Mouse (Mus musculus) testis, adult 2 months (tissue): ENCODE results near the gene Doxl2.

Source experiments
- CTCF ChIP-seq: fragments of 200-500 bp; IDR thresholded peaks from 2 replicates; pipeline ENCODE4 v1.5.1; 2012; ENCODE audit warnings: low read depth, mild to moderate bottlenecking, inconsistent platforms, low read length, moderate library complexity; ENCODE audit not compliant: control insufficient read depth, insufficient read depth, insufficient replicate concordance
- POLR2A ChIP-seq: fragments of 200-500 bp; IDR thresholded peaks from 2 replicates; pipeline ENCODE4 v1.6.1; 2012; ENCODE audit warnings: low read depth, mild to moderate bottlenecking, inconsistent platforms, low read length, moderate library complexity; ENCODE audit not compliant: control insufficient read depth

DNA sequence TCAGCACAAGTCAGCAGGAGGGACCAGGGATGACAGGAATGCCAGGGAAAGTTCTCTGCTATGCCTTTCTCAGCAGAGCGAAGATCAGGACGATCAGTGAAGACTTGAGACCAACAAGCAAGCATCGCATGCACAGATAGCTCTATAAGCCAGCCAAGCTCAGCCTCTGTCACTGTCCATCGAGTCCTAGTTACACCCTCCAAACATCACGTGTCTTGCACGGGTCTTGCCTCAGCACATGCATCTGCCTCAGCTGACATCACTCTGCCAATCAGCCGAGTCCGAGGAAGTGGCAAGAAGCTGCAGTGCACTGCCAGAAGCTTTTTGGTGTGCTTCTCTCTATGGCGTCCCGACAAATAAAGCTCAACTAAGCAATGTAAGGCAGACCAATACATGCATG is 48.6 kb downstream of the Doxl2 start:
- no peak for TF ChIP-seq POLR2A
- TF ChIP-seq CTCF, result no peak
